Mouse (Mus musculus) liver, embryonic 14.5 days (tissue): Measurements from ENCODE around the gene Cpne4.

Experiments used
- CTCF ChIP-seq: IDR thresholded peaks from 2 replicates; pipeline ENCODE4 v1.5.1; 2016; ENCODE audit warnings: antibody characterized with exemption, low read depth, control low read depth
- EP300 ChIP-seq: IDR thresholded peaks from 2 replicates; pipeline ENCODE4 v1.6.1; 2016; ENCODE audit warnings: antibody characterized with exemption, low read depth

GRCm38 (mm10) chr9:104874157-104874556 lies 327.1 kb downstream of the Cpne4 start:
- no peak for TF ChIP-seq CTCF
- no peak for TF ChIP-seq EP300
